Mouse (Mus musculus): ENCODE data around the gene P3h1.

DNA sequence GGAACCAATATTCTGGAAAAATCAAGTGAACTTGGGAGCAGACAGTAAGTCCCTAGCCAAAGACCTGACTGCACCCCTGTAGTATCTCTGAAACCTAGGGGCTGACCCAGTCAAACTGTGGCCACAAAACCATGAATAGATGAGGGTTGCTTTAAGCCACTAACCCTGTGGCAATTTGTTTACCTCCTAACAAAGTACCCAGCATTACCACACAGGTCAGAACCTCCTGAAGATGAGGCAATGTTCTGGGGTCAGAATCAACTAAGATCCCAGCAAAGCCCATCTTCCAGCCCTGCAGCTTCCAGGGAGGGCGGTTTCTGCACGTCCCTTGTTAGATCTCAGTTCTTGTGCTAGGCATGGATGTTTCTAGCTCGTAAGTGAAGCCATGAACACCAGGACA lies 8.2 kb upstream of the P3h1 start:
- TF ChIP-seq GATA1 (IDR thresholded peaks at IDR 0.05; ENCODE audit: borderline replicate concordance, low read length) (no peak), FLI1 (IDR thresholded peaks at IDR 0.05; ENCODE audit: low read length) (no peak)

Data from megakaryocyte, embryonic 14.5 days (primary cell).